Mouse (Mus musculus) small intestine, adult 2 months (tissue): Measurements from ENCODE around the gene Prcd. TPM values are rescaled to one million over a fixed set of nuclear protein-coding genes. Genes with fewer than 3 reads are reported as not detected.
"Not testable (repeated sequence)": the region's sequence is repeated elsewhere in the genome, so short reads cannot be mapped to it uniquely, and the experiment has no call there.

Experiments used
- H3K27ac ChIP-seq: fragments of 200-500 bp; 2 replicates; pipeline ENCODE4 v1.5.1; 2012; ENCODE audit warnings: low read depth, low read length, control low read depth, inconsistent platforms; ENCODE audit not compliant: insufficient read depth
- H3K27me3 ChIP-seq: fragments of 200-500 bp; 2 replicates; pipeline ENCODE4 v1.6.1; 2012; ENCODE audit warnings: mild to moderate bottlenecking, moderate library complexity, low read length, inconsistent platforms; ENCODE audit not compliant: control insufficient read depth, insufficient read depth
- H3K36me3 ChIP-seq: fragments of 200-500 bp; 2 replicates; pipeline ENCODE4 v1.6.1; 2012; ENCODE audit warnings: mild to moderate bottlenecking, low read length, control low read depth, inconsistent platforms; ENCODE audit not compliant: control insufficient read depth, insufficient read depth
- H3K4me1 ChIP-seq: fragments of 200-500 bp; 2 replicates; pipeline ENCODE4 v1.6.1; 2012; ENCODE audit warnings: low read length, inconsistent platforms, mixed read lengths; ENCODE audit not compliant: control insufficient read depth, insufficient read depth, insufficient read length
- H3K4me3 ChIP-seq: fragments of 200-500 bp; 2 replicates; pipeline ENCODE4 v1.5.1; 2012; ENCODE audit warnings: low read depth, mild to moderate bottlenecking, control low read depth, inconsistent platforms, low read length, moderate library complexity
- CTCF ChIP-seq: fragments of 200-500 bp; IDR thresholded peaks from 2 replicates; pipeline ENCODE4 v1.5.1; 2012; ENCODE audit warnings: low read depth, mild to moderate bottlenecking, control low read depth, inconsistent platforms, low read length, moderate library complexity, mixed read lengths; ENCODE audit not compliant: insufficient replicate concordance, insufficient read length; ENCODE audit errors: extremely low read depth
- POLR2A ChIP-seq: fragments of 200-500 bp; IDR thresholded peaks from 2 replicates; pipeline ENCODE4 v1.6.1; 2012; ENCODE audit warnings: low read depth, mild to moderate bottlenecking, control low read depth, inconsistent platforms, low read length, moderate library complexity
- WGBS: fragments of 180-500 bp; shearing (Covaris S2); methylation state at CpG from one replicate; pipeline ENCODE4 v1.1.7; 2018; 5-methylcytosine and 5-hydroxymethylcytosine counted together
- polyA plus RNA-seq: library from polyadenylated mRNA; depleted of rRNA; stranded (reverse); fragments of >200 nt; gene quantifications from 2 replicates; pipeline ENCODE4 v1.2.3, GENCODE M21; 2012

Gene Prcd
- polyA plus RNA-seq, 1 experiment, result 0.30 TPM

- peaks cover 15% of the 10 kb centered on the region; the same call in 1 of the 2 replicates for H3K4me1 ChIP-seq
- no peaks in the 10 kb centered on the region for H3K27me3 ChIP-seq
- TF ChIP-seq POLR2A (no peak), CTCF (no peak)
- no peak within 1 kb of the TSS for H3K4me3 ChIP-seq
- 80% methylated on average over 10 of the region's 10 CpGs for WGBS
- no peaks in the 10 kb centered on the region for H3K36me3 ChIP-seq
- no peak within 1 kb of the TSS for H3K27ac ChIP-seq
These were observed 26.8 kb upstream of the Prcd start, which contains the start of gene Rhbdf2 for GRCm38 (mm10) chr11:116626299-116627071. TSS of gene Rhbdf2 (minus strand) at chr11:116627019.

DNA sequence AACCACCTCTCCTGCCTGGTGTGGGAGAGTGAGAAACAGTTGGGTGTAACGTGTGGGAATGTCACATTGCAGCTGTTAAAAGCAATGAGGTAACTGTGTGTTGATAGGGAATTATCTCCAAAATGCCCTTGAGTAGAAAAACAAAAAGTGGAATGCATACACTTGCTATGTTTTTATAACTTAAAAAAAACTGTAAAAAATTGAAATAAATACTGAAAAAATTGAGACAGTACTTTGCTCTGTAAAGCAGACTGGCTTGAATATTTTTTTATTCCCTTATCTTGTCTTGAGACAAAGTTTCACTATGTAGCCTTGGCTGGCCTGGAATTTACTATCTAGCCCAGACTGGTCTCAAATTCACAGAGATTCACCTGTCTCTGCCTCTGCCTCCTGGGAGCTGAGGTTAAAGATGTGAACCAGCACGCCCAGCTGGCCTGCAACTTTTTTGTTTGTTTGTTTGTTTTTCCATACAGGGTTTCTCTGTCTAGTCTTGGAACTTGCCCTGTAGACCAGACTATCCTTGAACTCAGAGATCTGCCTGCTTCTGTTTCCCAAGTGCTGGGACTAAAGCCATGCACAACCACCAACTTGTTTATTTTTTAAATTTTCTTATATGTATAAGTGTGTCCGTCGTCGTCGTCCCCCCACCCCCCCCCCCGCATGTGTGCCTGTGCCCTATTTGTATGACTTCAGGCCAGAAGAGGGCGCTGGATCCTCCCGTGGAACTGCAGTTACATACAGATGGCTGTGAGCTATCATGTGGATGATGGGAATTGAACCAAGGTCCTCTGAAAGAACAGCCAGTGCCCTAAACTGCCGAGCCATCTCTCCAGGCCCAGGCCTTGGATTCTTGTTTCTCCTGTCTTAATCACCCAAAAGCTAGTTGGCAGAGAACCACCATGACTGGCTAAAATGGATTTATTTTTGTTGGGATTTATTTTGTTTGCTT is 26.0 kb upstream of the Prcd start:
- WGBS, result 32% methylated on average over 10 of the region's 10 CpGs
- Histone ChIP-seq H3K4me1 (peaks cover 7% of the 10 kb centered on the region; the same call in 1 of the 2 replicates), H3K27ac (no peak overlapping the region), H3K36me3 (no peaks in the 10 kb centered on the region), H3K4me3 (no peak overlapping the region), H3K27me3 (no peaks in the 10 kb centered on the region)
- no peak for TF ChIP-seq POLR2A
- TF ChIP-seq CTCF, result peak; percentile 20; the same call in 1 of the 2 replicates

DNA sequence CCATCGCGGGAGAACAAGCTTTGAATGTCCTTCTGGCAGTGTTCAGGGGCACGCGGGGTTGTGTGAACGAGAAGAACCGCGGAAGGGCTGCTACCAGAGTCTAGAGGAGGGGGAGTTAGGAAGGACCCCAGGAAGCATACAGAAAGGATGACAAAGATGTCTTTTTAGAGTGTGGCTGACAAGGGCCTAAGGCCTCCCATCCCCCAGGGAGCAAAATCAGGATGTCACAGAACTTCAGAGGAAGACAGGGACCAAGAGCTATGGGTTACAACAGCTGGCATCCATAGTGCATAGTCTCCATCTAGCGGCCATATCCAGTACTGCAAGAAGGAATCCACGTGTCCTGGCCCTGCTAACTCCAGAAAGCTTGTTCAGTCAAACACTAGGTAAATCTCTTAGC is 24.6 kb upstream of the Prcd start:
- 58% methylated on average over 9 of the region's 9 CpGs for WGBS
- Histone ChIP-seq H3K27ac (no peak overlapping the region), H3K36me3 (no peaks in the 10 kb centered on the region), H3K27me3 (no peaks in the 10 kb centered on the region), H3K4me3 (no peak overlapping the region), H3K4me1 (no peaks in the 10 kb centered on the region)
- no peak for TF ChIP-seq POLR2A
- peak; percentile 67; the same call in 1 of the 2 replicates for TF ChIP-seq CTCF

GRCm38 (mm10) chr11:116629472-116629871 is 23.9 kb upstream of the Prcd start:
- no peaks in the 10 kb centered on the region for H3K4me1 ChIP-seq
- WGBS, result 88% methylated on average over 6 of the region's 6 CpGs

GRCm38 (mm10) chr11:116630171-116630965 is 23.0 kb upstream of the Prcd start:
- no peak overlapping the region for H3K4me3 ChIP-seq
- 61% methylated on average over 12 of the region's 12 CpGs for WGBS
- H3K36me3 ChIP-seq, result no peaks in the 10 kb centered on the region
- TF ChIP-seq CTCF, result no peak
- TF ChIP-seq POLR2A, result no peak
- no peaks in the 10 kb centered on the region for H3K27me3 ChIP-seq
- H3K4me1 ChIP-seq, result no peaks in the 10 kb centered on the region
- H3K27ac ChIP-seq, result no peak overlapping the region

More at GRCm38 (mm10) chr11:116629472-116629871, 23.9 kb upstream of the Prcd start:
- no peaks in the 10 kb centered on the region for H3K27me3 ChIP-seq
- no peak overlapping the region for H3K4me3 ChIP-seq
- TF ChIP-seq CTCF, result no peak
- TF ChIP-seq POLR2A, result no peak
- H3K27ac ChIP-seq, result no peak overlapping the region
- no peaks in the 10 kb centered on the region for H3K36me3 ChIP-seq

DNA sequence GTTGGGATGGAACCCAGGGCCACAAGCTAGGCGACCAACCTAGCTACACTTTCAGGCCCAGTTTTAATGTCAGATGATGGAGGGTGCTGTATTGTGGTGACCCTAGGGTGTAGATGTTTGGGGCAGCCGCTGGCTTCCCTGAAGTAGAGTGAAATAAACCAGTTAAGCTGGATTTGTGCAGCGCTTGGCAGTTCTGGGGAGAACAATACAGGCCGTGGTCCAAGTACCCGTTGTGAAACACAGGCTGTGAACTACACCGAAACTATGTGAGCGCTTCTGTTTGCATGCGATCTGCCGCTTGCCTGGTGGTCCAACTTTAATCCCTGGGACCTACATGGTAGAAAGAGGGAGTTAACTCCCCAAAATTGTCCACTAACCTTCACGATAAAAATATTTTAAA is 20.4 kb upstream of the Prcd start:
- Histone ChIP-seq H3K36me3 (no peaks in the 10 kb centered on the region), H3K4me3 (no peak overlapping the region), H3K27ac (no peak overlapping the region), H3K4me1 (no peaks in the 10 kb centered on the region), H3K27me3 (no peaks in the 10 kb centered on the region)
- TF ChIP-seq POLR2A (no peak), CTCF (no peak)
- WGBS, result 75% methylated on average over 10 of the region's 10 CpGs

DNA sequence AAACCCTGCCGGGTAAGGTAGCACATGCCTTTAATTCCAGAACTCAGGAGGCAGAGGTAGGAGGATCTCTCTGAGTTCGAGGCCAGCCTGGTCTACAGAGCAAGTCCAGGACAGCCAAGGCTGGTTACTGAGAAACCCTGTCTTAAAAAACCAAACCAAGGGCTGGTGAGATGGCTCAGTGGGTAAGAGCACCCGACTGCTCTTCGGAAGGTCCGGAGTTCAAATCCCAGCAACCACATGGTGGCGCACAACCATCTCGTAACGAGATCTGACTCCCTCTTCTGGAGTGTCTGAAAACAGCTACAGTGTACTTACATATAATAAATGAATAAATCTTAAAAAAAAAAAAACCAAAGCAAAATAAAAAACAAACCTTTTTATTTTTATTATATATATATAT is 16.7 kb upstream of the Prcd start:
- not testable (repeated sequence) for H3K27me3 ChIP-seq, H3K36me3 ChIP-seq, H3K4me1 ChIP-seq, H3K27ac ChIP-seq, H3K4me3 ChIP-seq
- 59% methylated on average over 8 of the region's 8 CpGs for WGBS
